Mouse (Mus musculus): ENCODE measurements around the gene Fgl2.
"Not testable (repeated sequence)": the region's sequence is repeated elsewhere in the genome, so short reads cannot be mapped to it uniquely, and the experiment has no call there.

Fgl2 gene

DNA sequence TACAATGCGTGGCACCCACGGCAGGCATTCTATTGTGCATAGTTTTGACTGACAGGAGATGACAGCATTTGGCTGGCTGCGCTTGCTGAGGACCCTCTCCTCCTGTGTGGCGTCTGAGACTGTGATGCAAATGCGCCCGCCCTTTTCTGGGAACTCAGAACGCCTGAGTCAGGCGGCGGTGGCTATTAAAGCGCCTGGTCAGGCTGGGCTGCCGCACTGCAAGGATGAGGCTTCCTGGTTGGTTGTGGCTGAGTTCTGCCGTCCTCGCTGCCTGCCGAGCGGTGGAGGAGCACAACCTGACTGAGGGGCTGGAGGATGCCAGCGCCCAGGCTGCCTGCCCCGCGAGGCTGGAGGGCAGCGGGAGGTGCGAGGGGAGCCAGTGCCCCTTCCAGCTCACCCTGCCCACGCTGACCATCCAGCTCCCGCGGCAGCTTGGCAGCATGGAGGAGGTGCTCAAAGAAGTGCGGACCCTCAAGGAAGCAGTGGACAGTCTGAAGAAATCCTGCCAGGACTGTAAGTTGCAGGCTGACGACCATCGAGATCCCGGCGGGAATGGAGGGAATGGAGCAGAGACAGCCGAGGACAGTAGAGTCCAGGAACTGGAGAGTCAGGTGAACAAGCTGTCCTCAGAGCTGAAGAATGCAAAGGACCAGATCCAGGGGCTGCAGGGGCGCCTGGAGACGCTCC lies at the start of gene Fgl2:
Gene Fgl2 (plus strand): TSS at position 150 of the 687 bp plus-strand sequence.
- peak; percentile 79 for DNase-seq (ENCODE audit: extremely low read depth, low read depth)

DNA sequence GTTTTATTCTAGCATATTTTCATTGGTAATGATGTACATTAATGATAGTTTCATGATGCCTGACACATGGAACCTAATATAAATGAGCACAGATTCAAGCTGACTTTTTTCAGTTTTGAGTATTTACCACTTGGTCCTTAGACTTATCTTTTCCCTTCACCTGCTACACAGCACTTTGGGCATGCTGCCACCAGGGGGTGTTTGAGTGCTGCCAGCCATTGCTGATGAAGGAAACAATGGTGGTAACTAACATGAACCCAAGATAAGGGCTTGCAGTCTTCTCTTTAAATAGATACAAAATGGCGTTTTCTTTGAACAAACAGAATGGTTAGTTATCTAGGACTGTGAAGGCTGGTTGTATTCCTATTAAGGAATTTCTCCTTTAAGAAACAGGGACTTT lies 45.9 kb upstream of the Fgl2 start:
- peak; percentile 87 for DNase-seq (ENCODE audit: extremely low read depth, low read depth)

DNA sequence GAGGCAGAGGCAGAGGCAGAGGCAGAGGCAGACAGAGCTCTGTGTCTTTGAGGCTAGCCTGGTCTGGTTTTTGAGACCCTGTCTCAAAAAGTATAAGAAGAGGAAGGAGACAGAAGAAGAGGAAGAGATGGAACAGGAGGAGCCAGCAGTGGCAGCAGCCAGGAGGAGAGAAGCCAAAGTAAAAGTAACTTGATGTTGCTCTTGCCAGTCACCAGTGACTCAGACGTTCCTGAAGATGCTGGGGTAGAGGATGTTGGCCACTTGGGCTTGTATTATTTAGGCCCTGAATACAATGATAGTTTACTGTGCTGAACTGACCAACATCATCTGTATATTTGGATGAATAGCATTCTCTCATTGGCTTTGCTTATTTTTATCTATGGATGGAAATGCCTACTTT lies 43.9 kb upstream of the Fgl2 start:
- no peak for DNase-seq (ENCODE audit: extremely low read depth, low read depth)

DNA sequence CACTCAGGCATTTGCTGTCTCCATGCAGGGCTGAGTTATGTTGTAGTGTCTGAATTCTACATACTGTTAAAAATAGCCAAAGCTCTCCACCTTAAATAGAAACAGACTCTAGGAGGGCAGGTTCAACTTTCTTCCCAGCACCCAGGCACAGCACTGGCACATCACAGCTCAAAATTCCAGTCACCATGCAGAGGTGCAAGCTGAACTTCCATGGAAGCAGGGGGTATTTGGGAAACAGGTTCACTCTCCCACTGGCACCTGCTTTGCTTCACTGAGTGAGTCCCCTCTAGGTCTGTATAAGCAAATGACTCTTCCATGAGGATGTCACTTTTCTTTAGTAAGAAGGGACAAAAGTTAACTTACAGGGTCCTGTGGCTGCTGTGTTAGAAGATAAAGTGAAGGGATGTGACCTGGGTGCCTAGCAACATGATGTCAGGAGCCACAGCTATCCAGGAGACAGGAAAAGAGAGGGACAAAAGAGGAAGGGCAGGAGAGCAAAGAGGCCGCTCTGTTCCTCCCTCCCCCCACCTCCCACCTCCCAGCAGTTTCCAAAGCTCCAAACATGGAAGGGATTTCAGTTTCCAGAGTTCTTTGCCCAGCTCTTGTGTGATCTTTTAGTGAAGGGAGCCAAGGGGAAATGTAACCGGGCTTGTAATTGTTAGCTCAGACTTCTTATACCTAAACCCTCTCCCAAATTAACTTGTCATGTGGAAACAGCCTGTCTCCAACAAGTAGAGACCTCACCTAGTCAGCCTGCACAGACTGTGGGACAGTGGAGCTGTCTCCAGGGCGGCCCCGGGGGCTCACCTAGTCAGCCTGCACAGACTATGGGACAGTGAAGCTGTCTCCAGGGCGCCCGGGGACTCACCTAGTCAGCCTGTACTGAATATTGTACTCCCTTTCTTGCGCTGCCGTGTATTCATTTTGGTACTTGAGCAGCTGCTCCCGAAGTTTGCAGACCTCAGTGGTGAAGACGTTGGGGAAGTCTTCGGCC lies 42.5 kb upstream of the Fgl2 start:
- DNase-seq (ENCODE audit: extremely low read depth, low read depth): peak; percentile 52

DNA sequence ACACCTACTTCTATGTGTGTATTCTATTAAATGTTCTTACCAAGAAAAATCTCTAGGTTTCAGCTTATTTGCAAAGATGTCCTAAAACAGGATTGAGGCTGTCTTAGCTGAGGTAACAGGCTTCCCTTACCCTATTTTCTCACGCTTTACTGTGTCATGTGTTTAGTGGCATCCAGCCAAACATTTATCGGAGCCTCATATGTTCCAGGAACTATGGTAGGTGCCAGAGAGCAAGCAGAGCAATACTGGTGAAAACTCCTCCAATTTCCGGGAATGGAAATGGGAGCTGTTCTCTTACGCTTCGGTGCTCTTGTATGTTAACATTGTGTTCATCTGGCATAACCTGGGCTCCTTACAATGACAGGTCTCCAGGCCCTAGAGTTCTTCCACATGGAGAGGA lies 40.8 kb upstream of the Fgl2 start:
- DNase-seq (ENCODE audit: extremely low read depth, low read depth): peak; percentile 78

DNA sequence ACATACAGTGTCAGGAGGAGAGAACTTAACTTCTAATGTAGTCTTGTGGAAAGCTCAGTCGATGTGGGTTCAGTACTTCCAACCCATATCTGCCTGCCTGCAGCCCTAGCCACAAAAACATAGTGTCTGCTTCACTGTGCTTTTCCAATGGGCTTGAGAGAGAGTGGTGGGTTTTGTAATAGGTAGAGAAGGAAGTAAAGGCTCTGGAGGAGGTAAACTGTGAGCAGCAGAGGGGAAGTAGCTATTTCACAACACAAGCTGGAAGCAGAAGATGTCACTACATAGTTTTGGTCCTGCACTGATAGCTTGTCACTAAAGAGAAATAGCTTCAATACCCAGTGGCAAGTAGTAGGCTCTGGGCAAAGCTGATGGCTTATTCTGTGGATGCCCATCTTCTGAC lies 40.3 kb upstream of the Fgl2 start:
- peak; percentile 87 for DNase-seq (ENCODE audit: extremely low read depth, low read depth)

DNA sequence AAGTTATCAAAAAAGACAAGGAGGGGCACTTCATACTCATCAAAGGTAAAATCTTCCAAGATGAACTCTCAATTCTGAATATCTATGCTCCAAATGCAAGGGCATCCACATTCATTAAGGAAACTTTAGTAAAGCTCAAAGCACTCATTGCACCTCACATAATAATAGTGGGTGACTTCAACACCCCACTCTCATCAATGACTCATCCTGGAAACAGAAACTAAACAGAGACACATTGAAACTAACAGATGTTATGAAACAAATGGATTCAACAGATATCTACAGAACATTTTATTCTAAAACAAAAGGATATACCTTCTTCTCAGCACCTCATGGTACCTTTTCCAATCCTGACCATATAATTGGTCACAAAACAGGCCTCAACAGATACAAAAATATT lies 30.2 kb upstream of the Fgl2 start:
- DNase-seq (ENCODE audit: extremely low read depth, low read depth): not testable (repeated sequence)

DNA sequence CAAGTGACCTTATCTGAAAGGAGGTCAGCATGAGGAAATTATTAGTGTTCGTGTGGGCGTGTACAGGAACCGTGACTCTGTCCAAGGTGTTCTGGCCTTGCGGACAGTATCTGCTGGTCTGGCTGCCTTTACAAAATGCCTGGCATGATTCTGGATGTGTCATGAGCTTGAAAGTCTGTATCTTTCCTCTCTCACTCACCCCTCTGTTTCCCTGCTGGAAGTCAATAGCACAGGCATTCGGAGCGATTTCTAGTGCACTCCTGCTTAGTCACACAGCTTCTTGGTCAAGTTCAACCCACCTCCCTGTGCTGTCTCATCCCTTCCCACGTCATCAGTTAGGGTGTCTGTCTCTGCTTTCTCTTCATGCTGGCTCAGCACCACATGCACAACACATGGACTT lies 24.1 kb upstream of the Fgl2 start:
- no peak for DNase-seq (ENCODE audit: extremely low read depth, low read depth)

DNA sequence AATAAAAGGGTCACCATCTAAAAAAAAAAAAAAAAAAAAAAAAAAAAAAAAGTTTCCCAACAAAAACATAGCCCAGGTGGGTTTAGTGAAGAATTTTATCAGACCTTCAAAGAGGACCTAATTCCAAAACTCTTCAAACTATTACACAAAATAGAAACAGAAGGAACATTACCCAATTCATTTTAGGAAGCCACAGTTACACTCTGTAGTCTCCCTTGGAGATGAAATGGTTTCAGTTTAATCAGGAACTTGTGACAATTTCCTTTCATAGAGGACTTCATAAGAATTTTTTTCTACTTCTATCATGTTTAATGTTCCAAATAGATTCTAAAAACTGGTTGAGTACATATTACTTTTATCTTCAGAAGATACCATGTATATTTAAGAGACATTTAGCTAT lies 20.8 kb upstream of the Fgl2 start:
- DNase-seq (ENCODE audit: extremely low read depth, low read depth): no peak

DNA sequence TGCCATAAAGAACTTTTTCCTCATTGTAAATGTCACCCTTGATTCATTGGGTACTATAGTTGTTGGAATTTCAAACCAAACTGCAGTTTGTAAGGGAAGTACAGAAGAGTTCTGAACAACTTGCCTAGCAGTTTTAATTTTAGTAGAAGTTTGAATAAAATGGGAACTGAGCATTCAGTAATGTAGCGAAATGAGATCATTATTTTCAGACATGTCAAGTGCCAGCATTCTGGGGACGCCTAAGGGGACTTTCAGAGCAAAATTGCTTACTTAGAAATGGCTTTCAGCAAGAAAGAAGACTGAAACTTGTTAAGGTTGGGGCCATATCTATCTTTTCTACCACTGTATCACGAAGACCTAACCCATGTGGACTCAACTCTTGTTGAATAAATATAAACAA lies 13.8 kb upstream of the Fgl2 start:
- DNase-seq (ENCODE audit: extremely low read depth, low read depth): no peak

DNA sequence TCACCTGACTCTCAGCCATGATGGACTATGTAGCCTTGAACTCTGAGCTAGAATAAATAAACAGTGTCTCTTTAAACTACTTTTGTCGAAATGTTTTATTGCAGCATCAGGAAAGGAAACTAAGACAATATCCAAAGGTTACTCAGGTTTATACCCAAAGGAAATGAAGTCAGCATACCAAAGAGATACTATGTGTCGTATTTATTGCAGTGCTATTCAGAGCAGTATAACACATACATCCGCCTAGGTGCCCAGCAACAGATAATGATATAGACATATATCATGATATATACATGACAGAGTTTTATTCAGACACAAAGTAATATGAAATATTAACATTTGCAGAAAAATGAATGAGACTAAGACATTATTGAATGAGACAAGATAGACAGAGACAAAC lies 9.1 kb upstream of the Fgl2 start:
- DNase-seq (ENCODE audit: extremely low read depth, low read depth): no peak

DNA sequence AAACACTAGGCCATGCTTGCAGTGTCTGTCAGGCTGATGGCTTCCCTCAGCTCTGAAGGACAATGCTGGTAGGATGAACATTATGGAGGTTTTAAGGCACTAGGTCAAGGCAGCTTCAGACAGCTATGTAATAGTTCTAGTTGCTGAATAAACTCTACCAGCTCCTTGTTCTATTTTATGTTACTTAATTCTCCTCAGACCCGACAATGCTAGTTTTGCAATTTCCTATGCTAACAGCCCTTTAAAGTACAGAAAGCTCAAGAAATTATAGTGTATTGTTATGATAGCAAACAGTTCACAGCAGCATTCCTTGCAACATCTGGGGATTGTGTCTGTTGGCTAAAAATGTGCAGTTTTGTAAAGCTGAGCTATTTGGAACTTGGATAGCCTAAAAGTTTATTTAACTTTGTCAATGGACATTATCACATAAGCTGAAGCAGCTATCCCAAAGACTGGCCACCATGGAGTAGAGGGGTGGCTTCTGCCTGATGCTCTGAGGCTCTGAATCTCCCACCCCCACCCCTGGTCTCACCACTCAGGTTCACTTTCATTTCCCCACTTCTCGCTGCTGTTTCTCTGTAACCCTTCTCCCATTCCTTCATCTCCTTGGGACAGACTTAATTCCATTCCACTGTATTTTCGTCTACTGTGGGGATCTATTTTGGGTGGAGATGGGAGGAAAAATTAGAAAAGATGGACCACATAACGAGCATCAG lies 5.9 kb upstream of the Fgl2 start:
- no peak for DNase-seq (ENCODE audit: extremely low read depth, low read depth)

DNA sequence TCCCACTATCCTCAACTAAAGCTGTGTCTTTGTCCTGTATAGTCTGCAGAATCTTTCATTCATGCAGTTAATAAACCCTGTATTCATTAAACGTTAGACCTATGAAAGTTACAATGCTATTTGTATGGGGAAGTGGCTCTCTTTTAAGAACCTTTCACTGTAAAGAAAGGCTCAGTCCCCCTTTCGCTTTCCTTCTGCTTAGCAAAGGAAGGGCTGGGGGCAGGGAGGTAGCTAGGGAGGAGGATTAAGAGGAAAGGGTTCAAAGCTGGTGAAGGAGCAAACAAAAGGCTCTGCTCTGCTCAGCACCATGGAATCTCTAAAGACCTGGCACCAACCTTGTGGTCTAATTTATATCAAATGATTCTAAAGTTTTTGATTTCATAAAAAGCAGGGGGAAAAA lies 4.9 kb upstream of the Fgl2 start:
- no peak for DNase-seq (ENCODE audit: extremely low read depth, low read depth)

DNA sequence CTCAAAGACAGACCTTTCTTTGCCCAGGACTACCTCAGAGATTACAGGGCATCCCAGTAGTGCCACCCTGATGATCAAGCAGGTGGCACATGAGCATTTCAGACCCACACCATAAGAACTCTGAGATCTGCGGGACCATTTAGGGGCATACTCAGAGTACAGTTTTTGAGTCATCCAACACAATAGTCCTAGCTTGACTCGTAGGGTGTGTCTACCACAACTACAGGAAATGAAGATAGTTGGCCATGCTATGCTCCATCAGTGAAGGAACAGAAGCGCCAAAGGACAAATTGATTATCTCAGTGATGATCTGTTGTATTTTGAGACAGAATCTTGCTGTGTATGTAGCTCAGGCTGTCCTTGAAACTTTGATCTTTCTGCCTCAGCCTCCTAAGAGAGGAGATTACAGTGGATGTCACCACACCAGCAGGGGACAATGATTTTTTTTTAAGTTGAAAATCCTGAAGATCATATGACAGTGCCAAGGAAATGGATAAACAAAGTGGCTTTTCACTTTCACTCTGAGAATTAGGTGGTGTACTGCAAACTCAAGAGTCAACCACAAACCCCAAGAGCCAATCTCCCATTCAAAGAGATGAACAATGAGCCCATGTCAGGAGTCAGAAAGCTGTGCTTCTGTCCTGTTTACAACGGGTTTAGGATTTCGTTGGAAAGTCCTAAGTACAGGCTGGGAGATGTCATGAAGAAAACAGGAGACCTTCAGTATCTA lies 2.1 kb upstream of the Fgl2 start:
- no peak for DNase-seq (ENCODE audit: extremely low read depth, low read depth)

DNA sequence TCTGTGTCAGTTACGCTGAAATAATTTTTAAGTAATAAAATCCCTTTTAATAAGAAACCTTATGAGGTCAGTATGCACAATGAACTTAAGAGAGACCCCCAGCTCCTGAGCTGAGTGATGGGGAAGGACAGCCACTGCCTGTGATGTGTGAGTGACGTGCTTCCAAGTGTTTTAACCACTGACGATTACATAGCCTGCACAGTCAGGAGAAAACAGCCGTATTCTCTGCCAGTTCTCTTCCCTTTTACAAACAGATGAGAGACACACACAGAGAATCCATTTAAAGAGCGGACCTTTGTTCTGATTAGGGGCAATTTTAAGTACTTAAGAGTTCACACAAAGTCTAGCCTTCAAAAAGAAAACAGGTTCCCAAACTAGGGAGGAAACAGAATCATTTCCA lies 522 bp upstream of the Fgl2 start:
- DNase-seq (ENCODE audit: extremely low read depth, low read depth): no peak

DNA sequence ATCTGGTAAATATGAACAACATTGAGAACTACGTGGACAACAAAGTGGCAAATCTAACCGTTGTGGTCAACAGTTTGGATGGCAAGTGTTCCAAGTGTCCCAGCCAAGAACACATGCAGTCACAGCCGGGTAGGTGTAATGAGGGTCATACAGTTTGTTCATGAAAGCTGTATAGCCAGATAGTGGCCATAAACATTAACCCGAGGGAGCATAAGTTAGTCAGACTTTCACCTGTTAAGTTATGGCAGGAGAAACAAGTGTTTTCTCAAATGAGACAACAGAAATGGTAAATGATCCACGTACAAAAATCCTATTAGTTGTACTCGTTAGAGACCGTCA lies 707 bp downstream of the Fgl2 start:
- no peak for DNase-seq (ENCODE audit: extremely low read depth, low read depth)

DNA sequence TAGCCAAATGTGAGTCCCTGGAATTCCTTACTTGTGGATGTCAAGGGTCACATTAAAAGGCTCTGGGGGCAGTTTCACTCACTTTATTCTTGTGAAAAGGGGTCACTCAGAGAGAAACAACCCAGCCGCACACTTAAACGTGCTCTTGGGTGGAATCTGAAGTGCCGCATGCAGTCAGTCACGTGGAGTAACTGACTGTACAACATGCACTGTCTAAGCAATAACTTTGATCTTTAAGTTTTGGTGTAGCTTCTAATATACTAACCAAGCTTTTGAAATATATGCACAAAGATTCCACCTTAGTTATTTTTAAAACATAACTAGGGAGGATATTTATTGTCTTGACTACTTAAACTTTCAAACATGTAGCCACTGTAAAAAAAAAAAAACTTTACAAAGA lies 4.5 kb downstream of the Fgl2 start:
- no peak for DNase-seq (ENCODE audit: extremely low read depth, low read depth)

DNA sequence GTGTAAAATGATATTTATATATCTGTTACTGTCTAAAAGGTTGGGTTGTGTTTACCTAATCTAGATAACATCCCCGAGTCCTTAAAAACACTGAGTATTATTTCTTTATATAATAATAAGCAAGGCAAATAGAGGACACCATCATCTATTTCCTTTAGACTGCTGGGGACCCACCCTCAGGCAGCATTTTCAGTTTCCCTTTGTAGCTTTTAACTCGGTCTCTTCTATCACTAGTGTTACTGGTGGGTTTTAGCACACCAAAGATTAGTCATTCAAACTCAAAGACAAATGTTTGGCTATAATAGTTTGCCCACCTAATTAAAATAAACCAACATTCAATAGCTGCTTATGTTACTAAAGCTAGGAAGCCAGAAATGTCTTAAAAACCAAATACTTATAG lies 6.0 kb downstream of the Fgl2 start:
- no peak for DNase-seq (ENCODE audit: extremely low read depth, low read depth)

DNA sequence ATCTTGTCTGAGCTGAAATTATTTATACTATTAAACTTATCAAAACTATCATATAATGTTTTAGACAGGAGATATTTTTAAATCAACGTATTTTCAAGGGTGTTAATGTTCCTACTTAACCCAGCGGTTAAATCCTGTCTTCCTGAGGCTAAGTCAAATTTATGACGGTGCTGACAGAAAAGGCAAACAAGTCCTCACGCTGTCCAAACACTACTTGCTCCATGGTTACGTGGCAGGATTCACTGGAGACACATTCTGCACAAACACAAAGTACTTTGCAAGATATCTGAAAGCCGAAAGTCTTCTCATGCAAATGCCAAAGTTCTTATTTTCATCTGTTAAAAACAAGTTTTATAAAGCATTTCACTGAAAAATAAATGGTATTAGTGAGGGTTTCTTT lies 9.5 kb downstream of the Fgl2 start:
- no peak for DNase-seq (ENCODE audit: extremely low read depth, low read depth)

DNA sequence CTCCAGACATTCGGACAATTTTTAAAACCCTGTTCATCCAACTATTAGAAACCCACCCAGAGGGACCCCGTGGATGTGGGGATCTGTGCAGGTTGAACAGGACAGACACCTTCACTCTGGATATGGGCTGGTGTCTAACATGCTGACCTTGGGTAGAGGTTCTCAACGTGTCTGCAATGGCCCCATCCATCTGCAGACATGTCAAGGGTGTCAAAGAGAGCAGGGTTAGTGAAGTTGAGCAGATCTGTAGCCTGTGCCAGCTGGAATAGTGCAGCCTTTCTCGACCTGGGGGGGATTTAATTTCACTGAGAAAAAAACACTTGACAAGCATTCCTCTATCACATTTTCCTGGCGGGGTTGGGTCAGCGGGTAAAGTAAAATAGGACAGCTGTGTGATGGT lies 10.2 kb downstream of the Fgl2 start:
- no peak for DNase-seq (ENCODE audit: extremely low read depth, low read depth)

DNA sequence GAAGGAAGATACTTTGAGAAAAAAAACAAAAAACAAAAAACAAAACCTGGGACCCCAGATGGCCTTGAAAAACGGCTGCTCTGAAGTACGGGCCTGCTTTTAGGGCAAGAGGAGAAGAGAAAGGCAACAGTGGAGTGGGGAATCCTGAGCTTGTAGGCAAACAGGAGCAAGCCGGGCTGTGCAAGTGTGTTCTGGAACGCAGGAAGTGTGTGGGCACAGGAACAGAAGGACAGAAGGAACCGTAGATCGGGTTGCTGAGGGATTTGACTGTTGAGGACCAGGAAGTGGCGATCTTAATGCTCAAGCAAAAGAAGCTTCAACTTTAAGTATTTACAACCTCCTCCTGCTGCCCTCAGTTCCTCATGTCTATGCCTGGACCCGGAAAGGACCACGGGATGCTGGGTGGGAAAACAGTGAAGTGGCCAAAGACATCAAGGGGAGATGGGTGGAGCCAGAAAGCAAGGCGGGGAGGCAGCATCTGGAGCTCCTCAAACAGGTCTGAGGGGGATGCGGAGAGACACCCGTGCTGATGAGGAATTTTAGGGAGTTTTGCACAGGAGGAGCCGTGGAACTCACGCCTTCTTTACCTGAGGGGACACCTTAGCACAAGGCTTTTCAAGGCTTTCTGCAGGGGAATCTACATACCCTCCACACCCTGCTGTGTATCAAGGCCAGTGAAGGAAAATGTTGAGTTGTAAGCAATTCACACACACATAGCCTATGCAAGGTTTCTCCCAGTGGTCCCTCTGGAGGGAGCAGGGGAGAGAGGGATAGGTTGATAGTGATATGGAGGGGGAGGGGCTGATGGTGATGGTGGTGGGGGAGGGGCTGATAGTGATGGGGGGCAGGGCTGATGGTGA lies 11.2 kb downstream of the Fgl2 start:
- DNase-seq (ENCODE audit: extremely low read depth, low read depth): no peak
